Mouse (Mus musculus) spleen, postnatal 14 days (tissue): Measurements from ENCODE around the gene Nif3l1.

ENCODE experiments used
- DNase-seq, 2 experiments: peaks; one replicate each; pipeline ENCODE4 v3.0.0; 2021 to 2022; ENCODE audit warnings: low spot score in 2 of 2

Gene Nif3l1

DNA sequence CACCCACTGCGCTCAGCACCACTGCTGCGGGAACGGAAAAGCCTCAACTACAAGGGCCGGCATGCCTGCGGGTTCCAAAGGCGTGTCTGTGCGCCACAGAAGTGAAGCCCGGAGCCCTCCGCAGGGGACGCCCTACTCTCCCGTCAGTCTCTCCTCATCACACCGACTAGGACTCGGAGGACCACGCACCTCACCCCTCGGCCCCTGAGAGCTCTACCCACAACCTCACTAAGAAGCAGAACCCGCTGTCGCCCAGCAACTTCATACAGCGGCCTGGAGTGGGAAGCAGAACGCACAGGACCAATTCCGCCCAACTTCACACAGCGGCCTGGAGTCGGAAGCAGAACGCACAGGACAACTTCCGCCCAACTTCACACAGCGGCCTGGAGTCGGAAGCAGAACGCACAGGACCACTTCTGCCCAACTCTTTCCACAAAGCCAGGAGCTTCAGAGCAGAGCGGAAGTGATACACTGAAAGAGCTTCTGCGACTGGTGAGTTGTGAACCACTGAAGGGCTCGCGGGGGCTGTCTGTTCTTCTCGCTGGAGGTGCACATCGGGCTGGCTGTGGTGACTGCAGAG, at the start of gene Nif3l1, which contains the start of gene Ppil3:
Gene Nif3l1 (plus strand): TSS at position 9 of the 580 bp plus-strand sequence.
Gene Ppil3 (minus strand): TSS at position 344 of the 580 bp plus-strand sequence.
- peak; percentile 38 to 69 for DNase-seq

DNA sequence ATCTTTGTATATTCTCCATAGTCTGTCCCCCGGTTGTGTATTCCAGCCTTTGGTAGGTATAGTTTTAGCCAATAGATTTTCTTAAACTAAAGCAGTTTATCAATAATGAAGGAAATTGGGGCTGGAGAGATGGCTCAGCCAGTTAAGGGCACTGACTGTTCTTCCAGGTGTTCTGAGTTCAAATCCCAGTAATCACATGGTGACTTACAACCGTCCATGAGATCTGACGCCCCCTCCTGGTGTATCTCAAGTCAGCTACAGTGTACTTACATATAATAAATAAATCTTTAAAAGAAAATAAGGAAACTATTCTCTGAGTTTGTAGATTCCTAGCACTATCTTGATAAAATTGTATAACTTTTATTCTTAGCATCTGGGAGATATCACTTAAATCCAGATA, 49.6 kb upstream of the Nif3l1 start:
- no peak for DNase-seq

DNA sequence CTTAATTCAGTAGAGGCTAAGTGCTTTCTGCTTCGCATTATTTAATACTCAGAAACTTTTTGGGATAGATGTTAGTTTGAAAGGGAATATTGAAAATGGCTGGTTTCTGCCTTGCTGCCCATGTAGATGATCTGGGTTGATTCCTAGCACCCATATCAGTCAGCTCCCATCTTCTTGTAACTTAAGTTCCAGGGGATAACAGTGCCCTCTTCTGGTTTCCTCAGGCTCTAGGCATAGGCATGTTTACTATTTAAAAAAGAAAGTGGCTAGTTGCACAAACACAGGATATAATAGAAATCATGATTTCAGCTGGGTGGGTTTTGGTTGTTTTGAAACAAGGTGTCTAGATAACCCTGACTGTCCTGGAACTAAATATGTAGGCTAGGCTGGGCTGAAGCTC, 48.8 kb upstream of the Nif3l1 start:
- no peak for DNase-seq

GRCm38 (mm10) chr1:58397731-58398130, 47.2 kb upstream of the Nif3l1 start:
- DNase-seq: no peak

DNA sequence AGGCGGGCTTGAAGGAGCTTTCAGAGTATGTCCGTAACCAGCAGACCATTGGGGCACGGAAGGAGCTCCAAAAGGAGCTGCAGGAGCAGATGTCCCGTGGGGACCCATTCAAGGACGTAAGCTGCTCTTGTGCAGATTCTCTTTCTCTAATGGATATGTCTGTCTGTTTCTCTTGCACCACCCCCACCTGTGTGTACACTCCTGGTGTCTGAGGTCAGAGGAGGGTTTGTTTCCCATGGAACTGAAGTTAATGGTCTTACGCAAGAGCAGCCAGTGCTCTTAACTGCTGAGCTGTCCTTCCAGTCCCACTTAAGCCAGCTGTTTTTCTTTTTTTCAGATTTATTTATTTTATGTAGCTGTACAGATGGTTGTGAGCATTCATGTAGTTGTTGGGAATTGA, 43.6 kb upstream of the Nif3l1 start:
- DNase-seq: no peak

DNA sequence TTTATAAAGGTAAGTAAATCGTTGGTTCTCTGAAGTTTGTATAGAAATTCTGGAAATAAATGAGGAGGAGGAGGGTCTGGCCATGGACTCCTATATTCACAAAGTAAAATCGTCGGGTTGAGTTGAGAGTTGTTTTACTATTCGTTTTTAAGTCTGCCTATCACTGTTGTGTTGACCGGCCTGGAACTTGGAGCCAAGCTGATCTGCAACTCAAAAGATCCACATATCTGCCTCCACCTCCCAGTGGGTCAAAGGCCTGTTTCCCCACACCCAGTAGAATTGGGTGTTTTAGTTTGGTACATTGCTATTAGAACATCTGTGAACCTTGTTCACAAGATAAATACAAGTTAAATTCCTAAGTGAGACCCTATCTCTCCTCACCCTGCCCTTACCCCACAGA, 41.2 kb upstream of the Nif3l1 start:
- no peak for DNase-seq

DNA sequence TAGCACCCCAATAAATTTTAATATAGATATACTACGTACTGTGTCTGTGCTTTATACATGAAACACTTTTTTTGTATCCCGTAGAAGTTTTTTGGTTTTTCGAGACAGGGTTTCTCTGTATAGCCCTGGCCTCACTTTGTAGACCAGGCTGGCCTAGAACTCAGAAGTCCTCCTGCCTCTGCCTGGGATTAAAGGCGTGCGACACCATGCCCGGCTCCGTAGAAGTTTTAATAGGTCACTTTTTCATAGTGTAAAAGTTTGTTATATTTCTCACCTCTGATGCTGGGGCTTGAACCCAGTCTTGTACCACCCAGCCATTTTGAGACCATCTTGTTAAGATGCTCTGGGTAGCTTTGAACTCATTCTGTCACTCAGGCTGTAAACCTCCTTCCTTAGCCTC, 37.6 kb upstream of the Nif3l1 start:
- DNase-seq: no peak

GRCm38 (mm10) chr1:58408141-58408540, 36.8 kb upstream of the Nif3l1 start:
- DNase-seq: no peak

- no peak for DNase-seq
Measured at GRCm38 (mm10) chr1:58409553-58410197, 35.3 kb upstream of the Nif3l1 start.

DNA sequence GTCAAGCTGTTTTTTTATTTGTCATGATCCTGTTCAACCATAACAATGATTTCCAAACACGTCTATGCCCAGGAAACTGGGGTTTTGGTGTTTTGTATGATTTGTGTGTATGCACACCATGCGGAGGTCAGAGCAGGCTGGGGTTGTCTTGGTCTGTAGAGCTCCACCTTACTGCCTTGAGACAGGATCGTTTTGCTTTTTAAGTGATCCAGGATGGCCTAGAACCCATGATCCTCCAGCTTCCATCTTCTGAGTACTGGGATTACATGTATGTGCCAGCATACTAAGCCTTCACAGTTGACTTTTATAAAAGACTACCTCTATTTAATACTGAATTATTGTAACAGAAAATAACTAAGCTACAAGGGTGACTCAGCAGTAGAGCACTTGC, 34.8 kb upstream of the Nif3l1 start:
- DNase-seq: no peak

GRCm38 (mm10) chr1:58410776-58411175, 34.2 kb upstream of the Nif3l1 start:
- DNase-seq: no peak

GRCm38 (mm10) chr1:58415442-58415841, 29.5 kb upstream of the Nif3l1 start:
- DNase-seq: no peak

GRCm38 (mm10) chr1:58416048-58416447, 28.9 kb upstream of the Nif3l1 start:
- no peak for DNase-seq

DNA sequence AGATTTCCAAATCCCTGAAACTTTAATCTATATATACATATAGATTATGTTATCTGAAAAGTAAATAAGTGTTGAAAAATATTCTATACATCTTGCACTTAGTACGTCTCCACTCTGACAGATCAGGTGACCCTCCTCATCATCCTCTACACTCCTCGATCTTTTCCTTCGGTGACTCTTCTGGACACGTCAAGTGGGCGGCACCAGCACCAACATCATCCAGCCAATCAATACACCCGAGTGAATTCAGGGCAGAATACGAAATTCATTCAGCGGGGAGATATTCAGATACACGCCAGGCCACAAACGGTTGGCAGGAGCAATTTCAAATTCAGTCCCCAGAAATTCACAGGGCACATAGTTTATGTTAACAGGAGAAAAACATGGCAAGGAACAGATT, 24.9 kb upstream of the Nif3l1 start:
- DNase-seq: no peak

GRCm38 (mm10) chr1:58420961-58421360, 24.0 kb upstream of the Nif3l1 start:
- no peak for DNase-seq

DNA sequence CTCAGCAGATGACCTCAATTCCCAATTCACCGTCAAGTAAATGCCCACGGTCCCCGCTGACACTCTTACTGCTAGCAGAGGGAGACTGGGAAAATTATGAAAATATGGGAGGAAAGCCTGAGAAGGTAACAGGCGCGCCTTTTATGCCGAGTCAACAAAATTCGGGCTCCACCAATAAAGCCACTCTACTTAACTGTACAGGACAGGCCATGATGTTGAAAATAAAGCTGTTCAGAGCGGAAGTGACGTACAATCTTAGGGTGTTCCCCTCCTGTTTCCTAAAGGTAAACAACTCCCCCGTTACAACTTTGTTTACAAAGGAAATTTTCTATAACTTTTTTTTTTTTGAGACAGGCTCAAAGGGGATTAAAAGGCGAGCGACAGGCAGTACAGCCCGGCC, 22.1 kb upstream of the Nif3l1 start:
- peak in 1 of 2 experiments; percentile 25 for DNase-seq

DNA sequence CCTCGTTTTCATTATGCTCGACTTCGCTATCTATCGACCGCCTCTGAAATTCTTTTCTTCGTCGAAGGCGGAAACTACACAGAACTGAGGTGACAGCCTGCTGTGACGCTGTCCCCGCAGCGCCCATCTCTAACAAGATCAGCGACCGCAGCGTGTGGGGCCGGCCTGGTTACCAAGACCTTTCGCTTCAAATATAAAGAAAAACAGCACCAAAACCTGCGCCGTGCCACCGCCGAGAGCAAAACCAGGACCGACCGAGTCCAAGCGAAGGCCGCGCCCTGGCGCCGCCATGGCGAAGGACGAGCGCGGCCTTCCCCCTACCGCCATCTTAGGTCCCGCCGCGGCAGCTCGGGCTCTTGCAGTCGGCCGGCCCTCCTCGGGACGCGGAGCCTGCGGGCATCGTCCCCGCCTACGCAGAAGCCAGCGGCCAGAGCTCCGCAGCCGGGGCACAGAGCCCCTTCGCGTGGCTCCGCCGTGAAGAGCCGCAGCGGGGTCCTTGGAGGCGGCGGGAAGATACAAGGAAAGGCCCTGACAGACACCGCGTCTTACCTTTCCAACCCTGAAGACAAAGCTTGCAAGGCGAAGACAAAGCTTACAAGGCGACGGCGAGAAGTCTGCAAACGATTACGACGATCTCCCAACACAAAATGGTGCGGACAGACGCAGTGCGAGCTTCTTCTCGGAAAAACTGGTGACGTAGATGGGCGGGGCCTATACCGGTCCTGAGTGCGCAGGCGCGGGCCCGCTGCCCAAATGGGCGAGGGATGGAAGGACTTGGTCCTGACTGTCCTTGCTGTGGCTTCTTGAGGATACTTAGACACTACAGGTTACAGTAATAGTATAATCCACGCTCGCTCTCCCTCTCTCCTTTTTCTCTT, 21.3 kb upstream of the Nif3l1 start, which contains the start of gene Clk1:
Gene Clk1 (minus strand): TSS at position 696 of the 878 bp plus-strand sequence.
- DNase-seq: peak; percentile 97 to 99

GRCm38 (mm10) chr1:58424551-58424950, 20.4 kb upstream of the Nif3l1 start:
- no peak for DNase-seq

GRCm38 (mm10) chr1:58444691-58445090, 260 bp upstream of the Nif3l1 start:
- no peak for DNase-seq

DNA sequence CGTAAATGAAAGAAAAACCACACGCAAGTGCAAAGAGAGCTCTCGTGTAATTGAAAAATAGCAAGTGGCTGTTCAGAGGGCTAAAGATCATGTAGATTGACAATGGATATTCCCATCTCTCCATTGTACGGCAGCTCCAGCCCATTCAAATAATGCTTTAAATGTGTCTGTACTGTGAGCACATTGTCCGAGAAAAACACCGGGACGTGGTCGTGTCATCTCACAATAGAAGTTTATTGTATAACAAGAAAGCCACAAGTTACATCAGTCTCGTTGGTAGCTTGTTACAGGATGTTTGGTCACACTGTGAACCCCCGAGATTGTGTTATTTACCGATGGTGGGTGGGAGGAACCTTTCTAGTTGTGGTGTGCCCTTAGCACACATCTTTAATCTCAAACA, 910 bp downstream of the Nif3l1 start:
- DNase-seq: no peak

DNA sequence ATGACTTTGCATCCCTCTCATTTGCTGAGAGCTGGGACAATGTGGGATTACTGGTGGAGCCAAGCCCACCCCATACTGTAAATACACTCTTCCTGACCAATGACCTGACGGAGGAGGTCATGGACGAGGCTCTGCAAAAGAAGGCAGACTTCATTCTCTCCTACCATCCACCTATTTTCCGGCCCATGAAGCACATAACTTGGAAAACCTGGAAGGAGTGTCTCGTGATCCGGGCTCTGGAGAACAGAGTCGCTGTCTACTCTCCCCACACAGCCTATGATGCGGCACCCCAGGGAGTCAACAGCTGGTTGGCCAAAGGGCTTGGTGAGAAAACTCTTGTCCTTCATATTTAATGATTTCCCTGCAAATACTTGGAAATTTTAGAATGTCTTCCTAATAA, 2.8 kb downstream of the Nif3l1 start:
- DNase-seq: no peak

DNA sequence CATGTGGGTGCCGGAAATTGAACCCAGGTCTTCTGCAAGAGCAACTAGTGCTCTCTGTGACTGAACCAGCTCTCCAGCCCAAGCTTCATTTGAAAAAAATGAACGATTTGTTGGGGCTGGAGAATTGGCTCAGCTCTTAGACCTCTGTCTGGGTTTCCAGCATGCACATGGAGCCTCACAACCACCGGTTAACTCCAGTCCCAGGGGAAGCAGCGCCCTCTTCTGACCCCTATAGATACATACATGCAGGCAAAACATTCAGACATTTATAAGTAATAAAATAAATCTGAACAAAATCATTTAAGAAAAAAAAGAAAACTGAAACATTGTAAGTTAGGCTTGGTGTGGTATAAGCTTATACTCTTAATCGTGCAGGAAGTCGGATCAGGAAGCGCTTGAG, 3.4 kb downstream of the Nif3l1 start:
- DNase-seq: no peak

DNA sequence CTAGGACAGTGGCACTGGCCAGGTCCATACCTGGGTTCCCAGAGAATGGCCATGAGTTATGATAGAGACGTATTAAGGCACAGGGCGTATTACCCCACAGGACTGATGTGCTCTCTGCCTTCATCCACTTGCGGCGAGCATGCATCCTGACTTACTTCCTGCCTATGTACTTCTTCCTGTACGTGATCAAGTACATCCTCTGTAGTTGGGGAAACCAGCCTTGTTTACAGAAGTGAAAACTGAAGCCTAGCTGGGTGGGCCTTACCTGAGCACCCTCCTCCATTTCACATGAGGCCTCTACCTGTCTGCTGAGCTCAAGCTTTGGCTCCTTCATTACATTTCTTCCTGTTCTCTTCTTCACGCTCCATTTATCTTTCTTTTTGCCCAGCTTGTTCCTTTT, 9.4 kb downstream of the Nif3l1 start:
- DNase-seq: no peak
